Mouse (Mus musculus): ENCODE data around the gene Lamc1.
"Not testable (repeated sequence)": the region's sequence is repeated elsewhere in the genome, so short reads cannot be mapped to it uniquely, and the experiment has no call there.

Gene Lamc1

DNA sequence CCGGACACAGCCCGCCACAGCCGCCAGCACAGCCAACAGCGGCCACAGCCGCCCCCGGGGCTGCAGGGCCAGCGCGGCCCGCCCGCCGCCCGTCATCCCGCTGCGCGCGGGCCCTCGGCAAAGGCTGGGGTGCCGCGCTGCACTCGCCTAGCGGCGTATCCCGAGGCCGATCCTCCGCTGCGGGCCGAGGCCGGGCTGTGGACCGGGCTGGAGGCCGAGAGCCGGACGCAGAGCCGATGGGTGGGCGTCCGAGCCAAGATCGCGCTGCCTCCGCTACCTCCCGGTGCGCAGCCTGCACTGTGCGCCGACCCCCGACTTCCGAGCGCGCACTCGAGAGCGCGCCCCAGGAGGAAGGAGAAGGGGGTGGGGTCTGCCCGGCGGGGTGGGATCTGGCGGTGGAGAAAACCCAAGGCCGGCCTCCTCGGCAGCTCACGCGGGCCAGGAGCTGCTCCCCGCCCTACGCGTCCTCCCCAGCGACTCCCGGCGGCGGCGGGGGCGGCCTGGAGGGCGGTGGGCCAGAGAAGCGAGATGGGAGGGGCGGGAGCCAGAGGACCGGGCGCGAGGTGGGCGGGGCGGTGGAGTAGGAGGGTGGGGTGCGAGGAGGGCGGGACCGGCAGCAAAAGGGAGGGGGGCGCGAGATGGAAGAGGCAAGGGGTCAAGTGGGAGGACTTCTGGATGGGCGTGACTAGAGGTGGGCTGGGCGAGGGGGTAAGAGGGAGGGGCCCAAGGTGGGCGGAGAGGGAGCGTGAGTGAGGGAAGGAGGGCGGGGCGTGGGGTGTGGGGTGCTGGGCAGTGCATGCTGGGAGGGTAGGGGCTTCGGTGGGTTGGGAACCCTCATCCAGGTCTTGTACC, at the start of gene Lamc1:
Gene Lamc1, minus strand, starts transcription at position 343 of the 852 bp plus-strand sequence.
- peak; percentile 94 for DNase-seq

DNA sequence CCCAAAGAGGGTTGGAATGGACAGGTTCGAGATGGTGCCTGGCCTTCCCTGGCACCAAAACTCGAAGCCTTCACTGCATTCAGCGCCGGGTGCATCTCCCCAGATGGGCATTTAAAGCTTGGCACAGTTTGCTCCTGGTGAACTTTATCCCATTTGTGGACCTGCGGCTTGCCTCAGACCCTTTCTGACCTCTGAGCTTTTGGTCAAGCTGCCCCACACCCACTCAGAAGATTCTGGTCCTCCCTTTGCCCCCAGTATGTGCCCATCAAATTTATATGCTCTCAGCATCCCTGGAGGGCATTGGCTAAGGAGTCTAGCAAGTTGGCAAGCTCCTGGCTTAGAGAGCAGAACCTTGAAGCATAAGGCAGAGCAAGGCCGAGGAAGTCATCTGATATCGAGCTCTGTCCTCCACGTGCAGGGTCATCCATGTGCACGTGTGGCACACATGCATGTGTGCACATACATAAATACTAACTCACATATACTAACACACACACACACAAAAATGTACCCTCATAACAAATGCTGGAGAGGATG, 48.2 kb upstream of the Lamc1 start:
- no peak for DNase-seq

DNA sequence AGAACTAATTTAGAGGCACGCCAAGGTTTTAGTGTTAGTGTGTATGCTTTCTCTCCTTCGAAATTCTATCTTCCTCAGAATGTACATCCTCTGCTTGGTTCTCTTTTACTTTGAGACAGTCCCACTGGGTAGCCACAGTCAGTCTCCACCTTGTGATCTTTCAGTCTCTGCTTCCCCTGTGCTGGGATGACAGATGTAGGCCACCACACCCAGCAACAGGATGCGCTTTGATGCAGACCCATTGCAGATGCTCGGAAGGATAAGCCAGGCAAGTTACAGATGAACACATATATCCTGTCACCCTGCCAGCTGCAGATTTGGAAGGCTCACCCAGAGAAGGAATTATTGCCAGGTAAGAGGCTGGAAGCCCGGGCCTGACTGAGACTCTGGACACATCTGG, 47.2 kb upstream of the Lamc1 start:
- DNase-seq = peak; percentile 8

DNA sequence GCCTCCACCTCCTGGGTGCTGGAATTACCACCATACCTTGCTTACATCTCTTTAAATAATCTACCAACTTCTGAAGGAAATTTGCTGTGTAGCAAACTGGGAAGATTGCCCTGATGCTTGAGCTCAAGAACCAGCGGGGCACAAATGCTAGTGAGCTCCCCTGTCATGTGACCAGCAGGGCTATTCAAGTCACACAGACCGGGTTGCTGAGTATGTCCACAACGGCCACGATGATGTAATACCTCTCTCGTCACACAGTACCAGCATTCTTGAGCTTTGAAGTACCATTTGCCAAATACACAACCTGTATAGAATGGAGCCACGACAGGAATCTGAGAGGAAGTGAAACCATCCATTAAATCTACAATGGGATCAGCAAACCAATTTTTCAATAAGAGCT, 46.0 kb upstream of the Lamc1 start:
- peak; percentile 41 for DNase-seq

DNA sequence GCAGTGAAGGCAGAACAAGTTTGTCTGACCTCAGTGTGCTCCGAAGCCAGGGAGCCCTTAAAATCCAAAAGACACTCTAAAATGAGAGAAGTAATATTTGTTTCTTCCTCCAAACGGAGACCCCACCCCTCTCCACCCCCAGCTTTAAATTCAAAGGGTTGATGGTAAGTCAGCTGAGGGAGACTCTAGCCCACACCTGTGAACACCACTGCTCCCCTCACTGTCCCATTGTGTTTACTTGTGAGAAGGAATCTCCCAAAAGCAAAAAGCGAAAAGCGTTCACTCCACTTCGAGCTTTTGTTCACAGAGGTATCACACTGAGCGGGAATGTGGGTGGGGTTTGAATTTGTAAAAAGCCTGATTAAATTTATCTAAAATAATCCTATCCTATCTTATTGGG, 43.9 kb upstream of the Lamc1 start:
- DNase-seq = no peak

DNA sequence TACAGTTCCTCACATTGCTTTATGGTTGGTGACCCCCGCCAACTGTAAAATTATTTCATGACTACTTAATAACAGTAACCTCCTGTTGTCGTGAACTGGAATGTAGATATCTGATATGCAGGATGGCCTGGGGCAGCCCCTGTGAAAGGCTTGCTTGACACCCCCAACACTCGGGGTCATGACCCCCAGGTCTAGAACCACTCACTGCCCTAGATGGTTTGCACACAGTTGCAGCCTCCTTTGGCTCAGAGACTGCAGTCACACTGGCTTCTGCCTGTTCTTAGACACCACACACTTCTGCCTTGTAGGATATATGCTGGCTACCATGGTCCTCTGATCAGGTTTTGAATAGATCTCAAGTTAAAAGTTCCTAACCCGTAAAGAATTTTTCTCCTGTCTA, 41.5 kb upstream of the Lamc1 start:
- DNase-seq = no peak

DNA sequence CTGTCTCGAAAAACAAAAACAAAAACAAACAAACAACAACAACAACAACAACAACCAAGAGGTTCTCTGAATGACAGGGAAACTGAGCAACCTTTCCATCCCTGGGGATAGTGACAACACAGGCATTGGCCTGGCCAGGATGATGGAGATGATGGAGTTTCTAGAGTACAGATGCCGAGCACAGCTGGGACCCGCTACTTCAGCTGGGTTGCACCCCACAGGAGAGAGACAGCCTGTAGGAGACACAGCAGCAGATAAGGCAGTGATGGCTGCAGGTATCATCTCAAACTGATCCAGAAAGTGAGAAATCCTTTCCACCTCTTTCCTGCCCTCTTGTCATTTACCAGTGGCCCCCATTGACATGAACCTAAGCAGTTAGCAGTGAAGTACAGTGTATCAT, 39.3 kb upstream of the Lamc1 start:
- DNase-seq = no peak

DNA sequence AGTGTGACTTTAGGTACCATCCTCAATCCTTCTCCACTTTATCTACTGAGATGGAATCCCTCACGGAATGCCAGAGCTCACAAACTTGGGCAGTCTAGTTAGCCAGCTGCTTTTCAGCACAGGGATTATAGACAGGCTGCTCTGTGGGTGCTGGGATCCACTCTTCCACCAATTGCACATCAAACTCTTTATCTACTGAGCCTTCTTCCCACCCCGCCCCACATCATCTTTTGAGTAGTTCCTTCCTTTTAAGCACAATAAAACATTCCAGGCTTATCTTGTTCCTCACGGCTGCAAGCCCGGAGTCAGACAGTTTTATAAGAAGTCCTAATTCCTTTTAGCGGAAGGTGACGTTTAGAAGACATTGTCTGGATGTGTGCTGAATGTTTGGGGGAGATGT, 36.4 kb upstream of the Lamc1 start:
- DNase-seq = no peak

DNA sequence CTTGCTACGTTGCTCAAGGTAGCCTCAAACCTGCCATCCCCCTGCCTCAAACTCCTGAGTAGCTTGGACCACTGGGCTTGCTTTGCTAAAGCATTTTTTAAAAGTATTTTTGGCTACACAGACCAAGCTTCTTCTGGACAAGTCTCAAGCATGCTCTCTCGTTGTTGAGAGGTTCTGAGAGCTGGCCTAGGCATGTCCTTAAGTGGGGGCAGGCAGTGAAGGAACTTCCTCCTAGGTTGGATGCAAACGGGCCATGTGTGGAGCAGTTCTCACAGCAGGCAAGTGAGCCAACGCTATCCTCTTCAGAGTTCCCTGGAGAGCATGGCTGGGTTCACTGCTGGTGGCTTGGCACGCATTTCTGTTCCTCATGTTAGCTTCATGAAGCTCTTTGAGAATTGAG, 34.5 kb upstream of the Lamc1 start:
- DNase-seq = peak; percentile 38

DNA sequence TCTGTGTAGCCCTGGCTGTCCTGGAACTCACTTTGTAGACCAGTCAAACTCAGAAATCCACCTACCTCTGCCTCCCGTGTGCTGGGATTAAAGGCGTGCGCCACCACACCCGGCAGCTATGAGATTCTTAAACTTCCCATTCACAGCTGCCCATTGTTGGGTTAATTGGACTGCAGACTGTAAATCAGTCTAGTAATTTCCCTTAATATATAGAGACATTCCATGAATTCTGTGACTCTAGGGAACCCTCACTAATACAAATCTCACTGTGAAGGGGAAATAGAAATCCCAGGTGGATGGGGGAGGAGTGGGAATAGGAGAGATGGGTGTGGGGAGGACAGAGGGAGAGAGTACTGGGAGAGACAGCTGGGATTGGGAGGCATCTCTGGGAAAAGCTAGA, 29.3 kb upstream of the Lamc1 start:
- DNase-seq = no peak

DNA sequence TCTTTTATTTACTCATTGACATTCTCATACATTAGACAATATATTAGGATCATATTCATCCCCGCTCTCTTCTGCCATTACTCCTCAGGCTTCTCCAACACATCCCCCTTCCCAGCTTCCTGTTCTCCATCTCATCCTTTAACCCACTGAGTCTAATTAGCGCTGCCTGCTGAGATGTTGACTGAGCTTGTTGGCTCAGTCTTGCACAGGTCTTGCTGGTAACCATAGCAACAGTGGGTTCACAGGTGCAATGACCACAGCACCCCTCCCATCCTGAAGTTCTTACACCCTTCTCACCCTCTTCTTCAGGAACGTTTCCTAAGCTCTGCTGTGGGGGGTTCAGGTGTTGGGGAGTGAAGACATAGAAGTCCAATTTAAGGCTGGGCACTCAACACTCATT, 28.0 kb upstream of the Lamc1 start:
- no peak for DNase-seq

DNA sequence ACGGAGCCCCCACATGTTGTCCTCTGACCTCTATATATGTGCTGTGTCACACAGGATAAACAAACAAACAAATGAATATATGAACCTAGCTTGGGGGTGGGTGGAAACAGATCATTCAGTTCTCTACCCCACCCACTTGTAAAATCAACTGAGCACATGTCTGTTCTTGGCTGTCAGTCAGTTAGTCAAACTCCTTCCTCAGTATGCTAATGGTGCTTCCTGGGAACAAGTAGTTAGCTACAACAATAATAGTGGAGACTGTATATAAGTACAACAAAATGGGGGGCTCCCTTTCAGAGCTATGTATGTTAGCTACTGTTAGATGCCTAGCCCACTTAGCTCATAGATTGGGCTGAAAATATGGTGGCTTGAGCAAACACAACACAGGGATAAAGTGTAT, 24.6 kb upstream of the Lamc1 start:
- DNase-seq = no peak

DNA sequence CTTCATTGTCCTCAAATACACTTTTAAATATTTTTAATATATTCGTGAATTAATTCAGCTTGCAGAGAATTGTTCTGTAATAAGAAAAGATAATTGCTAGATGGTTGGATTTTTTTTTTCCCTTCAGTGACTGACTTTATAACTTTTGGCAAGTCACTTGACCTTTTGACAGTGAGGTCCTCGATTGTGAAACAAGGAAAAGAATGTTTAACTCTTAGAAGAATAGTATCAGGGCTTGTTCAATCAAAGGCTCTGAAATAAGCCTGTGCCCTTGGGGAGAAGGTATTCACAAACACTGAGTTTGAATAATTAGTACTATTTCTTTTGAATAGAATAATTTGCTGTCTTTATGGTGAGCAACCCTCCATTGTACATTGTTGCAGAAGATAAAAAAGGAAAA, 21.9 kb upstream of the Lamc1 start:
- peak; percentile 23 for DNase-seq

DNA sequence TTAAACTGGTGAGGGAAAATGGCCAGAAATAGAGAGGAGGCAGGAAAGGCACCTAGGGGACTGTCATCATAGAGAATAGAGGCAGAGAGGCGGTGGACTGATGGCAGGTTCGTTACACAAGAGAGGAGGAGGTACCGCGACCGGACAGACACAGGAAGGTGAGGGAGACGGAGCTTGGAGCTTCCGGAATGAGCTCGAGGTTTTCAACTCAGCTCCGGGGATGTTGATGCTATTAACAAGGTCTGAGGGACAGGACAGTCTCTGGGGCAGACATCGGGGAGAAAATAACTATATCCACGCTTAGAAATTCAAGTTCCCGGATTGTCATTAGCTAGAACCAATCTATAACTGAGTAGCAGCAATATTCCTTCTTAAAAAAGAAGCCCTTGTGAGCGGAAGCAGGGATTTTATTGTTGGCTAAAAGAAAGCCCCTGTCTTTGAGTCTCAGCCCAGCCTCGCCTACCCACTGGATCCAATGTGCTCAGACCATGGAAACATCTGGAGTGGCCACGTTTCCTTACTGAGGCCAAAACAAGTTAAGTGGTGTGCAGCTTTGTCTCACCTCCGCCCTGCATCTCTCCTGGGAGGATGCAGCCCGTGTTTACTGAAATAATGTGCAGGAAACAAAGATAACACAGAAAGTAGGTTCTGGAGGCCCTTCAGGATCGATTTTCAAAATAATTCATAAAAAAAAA, 21.3 kb upstream of the Lamc1 start:
- DNase-seq = no peak

DNA sequence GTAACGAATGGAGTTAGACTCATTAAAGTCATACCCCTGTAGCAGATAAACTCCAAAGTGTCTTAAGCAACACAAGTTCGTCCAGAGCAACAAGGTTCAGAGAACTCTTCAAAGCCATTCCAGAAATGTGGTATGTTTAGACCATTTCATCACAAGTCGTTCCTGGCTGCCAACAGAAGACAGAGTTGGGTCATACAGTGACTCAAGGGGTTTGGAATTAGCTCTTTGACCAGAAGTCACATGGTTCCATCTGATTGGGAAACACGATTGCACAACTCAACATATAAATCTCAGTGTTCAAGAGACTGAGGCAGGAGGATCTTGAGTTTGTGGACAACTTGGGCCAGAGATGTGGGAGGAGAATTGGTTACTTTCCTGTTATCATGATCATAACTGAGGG, 18.4 kb upstream of the Lamc1 start:
- DNase-seq = peak; percentile 21

DNA sequence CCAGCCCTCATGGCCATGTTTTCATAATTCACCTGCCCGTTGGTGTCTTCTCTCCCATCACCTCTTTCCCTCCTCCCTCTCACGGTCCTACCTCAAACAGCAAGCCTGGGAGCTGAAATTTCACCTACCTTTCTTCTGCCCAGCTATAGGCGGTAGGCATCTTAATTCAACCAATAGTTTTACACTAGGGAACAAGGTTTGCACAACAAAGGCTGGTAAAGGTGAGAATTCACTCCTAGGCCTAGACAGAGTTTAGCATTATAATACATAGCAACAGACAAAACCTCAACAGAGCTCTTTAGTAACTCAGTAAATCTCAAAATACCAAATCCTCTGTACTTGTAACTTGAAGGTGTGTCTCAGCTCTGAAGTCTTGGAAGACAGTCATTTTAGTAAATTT, 15.1 kb upstream of the Lamc1 start:
- no peak for DNase-seq

DNA sequence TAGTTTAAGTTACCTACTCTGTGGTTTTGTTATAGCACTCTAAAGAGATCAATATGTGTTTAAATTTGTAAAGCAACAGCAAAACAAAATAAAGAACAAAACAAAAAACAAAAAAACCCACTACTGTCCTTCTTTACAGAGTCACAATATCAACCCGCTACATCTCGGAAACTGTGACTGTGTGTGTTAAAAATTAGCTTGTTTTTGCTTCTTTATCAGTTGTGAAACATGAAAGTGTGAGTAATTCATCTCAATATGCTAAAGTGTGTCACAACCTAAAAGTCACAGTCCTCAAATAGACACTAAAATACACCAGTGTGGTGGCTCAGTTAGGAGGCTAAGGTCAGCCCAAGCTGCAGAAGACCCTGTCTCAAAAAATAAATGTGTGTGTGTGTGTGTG, 14.5 kb upstream of the Lamc1 start:
- no peak for DNase-seq

DNA sequence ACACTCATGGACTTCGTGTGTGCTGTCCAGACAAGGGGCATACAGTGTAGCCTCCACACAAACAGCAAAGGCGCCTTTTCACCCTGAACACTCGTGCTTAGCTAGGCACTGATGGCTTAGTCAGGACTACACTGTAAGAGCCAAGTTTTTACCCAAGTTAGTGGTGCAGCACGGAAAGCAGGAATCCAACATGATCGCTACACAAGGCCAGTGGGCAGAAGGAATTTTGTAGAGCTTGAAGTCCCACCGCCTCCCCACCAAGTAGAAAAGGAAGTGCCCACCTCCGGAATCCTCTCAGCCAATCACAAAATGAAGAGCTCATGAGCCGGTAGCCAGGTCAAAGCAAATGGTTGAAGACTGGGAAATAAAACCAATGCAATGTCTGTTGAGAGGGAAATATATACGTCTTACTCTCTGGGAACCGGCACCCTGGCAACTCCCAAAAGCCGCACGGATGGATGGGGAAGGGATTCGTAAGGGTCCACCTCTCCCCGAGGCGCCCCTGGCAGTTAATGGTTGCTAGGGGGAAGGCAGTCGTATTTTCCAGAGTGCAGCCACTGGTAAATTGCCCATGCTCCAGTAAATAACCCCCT, 13.2 kb upstream of the Lamc1 start:
- DNase-seq = no peak

DNA sequence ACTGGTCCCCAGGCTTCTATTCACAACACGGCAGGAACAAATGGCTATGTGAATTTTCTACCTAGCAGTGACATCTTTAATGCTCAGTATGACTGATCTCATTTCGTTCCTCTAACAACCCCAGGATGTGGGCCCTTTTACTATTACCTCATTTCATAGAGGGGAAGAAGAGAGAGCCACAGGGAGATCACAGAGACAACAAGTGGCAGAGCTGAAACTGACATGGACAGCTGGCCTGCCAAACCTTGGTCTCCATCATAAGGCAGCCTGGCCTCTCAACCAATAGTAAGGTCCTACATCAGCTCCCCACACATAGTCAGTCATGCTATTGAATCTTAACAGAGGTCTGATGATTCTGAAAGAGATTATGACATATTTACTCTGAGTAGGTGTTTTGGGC, 12.4 kb upstream of the Lamc1 start:
- DNase-seq = no peak

DNA sequence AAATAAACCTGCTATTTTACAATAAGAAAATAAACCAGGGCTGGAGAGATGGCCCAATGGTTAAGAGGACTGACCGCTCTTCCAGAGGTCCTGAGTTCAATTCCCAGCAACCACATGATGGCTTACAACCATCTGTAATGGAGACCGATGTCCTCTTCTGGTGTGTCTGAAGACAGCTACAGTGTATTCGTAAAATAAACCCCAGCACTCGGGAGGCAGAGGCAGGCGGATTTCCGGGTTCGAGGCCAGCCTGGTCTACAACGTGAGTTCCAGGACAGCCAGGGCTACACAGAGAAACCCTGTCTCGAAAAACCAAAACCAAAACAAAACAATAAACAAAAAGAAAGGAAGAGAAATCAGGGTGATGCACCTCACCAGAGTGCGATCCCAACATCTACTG, 2.9 kb upstream of the Lamc1 start:
- not testable (repeated sequence) for DNase-seq

DNA sequence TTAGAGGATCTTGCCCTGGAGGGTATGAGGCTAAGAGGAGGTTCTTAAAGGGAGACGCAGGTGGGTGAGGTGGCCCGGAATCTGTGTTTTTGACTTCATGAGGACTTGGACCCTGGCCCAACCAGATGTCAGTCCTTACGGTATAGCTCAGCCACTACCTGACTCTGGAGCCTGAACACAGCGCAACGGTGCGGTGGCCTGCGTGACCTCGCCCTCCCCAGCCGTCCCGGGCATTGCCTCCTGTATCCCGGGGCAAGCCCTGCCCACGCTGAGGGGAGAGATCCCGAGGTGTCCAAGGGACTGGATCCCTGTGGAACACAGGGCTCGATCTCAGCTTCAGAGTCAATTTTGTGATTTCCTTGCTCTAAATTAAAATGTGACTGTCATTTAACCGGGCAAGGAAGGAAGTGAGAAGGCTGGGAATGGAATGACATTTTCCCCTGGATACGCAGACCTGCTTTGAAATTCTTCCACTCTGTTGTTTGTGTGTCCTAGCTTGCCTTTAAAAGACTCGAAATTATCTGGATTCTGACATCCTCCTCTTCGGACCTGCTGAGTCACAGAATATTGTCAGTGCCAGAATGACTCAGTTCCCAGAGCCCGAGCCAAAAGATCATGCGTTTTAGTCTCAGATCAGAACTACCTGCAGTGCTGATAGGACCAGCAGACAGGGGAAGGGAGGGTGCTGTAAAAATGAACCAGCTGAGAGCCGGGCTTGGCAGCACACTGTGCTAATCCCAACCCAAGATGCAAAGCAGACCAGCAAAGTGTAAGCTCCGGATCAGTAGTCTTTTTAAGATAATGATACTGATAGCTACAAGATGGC, 923 bp upstream of the Lamc1 start:
- peak; percentile 36 for DNase-seq

DNA sequence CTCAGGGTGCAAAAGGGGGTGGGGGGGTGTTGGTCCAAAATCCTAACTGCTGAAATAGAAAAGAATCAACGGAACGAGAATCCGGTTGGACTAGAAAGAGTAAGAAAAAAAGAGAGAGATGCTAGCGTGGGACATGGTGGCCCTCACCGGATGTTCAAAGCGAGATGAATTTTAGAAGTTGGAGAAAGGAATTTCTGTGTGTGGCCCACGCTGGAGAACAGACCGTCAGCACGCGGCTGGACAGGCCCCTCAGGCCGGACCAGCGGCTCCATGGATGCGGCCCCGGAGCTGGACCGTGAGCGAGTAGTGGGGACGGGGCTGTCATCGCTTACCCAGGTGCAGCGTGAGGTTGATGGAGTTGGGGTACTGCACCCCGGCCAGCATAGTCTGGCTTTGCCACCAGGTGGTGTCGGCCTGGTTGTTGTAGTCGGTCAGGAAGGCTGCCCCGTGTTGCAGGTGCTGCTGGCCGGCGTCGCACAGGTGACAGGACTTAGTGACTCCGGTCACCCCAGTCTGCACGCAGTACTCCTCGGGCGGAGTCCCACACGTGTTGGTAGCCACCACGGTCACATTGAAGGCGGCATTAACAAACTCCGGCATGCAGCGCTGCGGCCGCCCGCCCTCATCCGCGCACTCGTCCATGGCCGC, 666 bp downstream of the Lamc1 start:
- DNase-seq = peak; percentile 70

All from lung, postnatal 10 days (tissue).